Mouse (Mus musculus) layer of hippocampus, adult 11-12 months (tissue): ENCODE measurements around the gene Vps13c.

Experiments used
- DNase-seq: peaks from one replicate; pipeline ENCODE4 v3.0.0; 2022; ENCODE audit warnings: low spot score

Vps13c gene

DNA sequence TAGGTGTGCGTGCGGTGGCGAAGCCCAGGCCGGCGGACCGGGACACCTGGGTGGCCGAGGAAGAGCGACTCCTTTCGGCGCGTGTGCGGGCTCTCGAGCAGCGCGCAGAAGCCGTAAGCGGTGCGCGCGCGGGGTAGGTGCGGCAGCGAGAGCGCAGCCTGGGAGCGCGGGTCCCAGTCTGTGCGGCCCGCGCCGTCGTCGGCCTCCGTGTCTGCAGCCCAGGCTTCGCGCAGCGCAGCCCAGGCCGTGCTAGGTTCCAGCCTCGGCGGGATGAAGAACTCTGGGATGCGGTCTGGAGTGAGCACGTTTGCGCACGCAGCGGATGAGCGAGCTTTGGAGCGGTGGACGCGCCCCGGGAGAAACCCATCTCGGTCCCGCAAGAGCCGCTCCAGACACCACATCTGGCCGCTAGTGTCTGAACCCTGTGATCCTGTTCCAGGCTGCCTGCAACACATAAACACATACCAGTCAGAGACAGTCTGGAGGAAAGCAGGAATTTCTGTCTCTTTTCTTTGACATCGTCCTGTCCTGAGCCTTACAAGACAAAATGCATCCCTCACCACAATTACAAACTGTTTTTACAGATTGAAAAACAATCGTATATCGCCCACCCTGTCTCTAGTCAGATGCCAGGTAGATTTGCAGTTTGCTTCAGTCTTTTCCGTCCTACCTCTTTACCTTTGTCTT is 8.7 kb upstream of the Vps13c start:
- no peak for DNase-seq

- DNase-seq, result no peak
Observed at GRCm38 (mm10) chr9:67832046-67832605, 8.1 kb upstream of the Vps13c start, which contains the start of gene C2cd4a. Gene C2cd4a (minus strand): TSS chr9:67832330.

DNA sequence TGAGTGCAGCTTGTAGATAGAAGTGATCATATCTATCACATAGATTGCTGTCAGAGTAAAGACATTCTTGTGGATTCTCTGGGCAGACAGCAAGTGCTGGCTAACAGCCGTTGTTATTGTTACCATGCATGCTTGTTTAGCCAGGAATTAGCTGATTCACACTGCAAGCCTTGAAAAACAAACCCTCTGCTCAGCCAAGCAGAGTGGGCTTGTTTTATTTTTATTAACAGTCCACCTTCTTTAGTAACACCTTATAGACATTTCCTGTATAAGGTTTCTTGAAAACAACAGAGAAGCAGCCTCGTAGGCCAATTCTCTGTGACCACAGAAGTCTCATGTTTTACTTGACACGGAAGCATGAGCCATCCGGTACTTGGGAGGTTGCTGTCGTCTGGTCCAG is 5.7 kb upstream of the Vps13c start:
- no peak for DNase-seq

DNA sequence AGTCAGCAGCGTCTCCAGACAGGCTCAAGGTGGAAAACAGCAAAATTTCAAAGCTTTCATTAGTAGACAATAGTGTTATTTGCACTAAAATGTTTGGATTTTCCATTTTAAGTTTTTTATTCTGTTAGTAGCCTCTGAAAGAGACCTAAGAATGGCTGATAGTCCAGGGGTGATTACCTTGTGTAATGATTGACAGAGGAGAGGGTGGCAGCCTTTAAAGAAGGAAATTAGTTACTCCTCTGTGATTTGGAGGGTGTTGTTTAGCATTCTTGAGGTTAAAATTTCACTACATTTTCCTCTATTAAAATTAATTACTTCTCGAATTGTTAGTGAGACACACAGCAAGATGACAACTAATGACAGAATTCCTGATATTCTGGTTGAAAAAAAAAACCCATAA is 2.9 kb upstream of the Vps13c start:
- no peak for DNase-seq

- DNase-seq, result no peak
Observed at GRCm38 (mm10) chr9:67842797-67843196, 2.6 kb downstream of the Vps13c start.

- no peak for DNase-seq
Observed at GRCm38 (mm10) chr9:67845012-67845411, 4.8 kb downstream of the Vps13c start.

DNA sequence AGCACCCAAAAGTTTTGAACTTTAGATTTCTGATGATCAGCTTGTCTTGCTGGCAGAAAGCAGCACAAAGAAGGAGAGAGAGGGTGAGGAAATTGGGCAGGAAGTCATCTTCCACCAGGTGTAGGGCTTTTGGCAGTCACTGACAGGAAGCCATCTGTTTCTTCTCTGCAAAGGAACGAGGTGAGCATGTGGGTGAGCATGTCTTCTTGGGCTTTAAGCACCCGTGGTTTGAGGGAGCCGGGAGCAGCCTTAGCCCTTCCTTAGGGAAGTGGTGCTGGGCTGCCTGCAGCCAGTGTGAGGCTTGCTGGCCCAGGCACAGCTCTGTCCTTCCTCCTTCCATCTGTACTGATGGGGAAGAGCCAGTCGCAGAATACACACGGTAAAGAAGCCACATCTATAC is 5.5 kb downstream of the Vps13c start:
- no peak for DNase-seq

DNA sequence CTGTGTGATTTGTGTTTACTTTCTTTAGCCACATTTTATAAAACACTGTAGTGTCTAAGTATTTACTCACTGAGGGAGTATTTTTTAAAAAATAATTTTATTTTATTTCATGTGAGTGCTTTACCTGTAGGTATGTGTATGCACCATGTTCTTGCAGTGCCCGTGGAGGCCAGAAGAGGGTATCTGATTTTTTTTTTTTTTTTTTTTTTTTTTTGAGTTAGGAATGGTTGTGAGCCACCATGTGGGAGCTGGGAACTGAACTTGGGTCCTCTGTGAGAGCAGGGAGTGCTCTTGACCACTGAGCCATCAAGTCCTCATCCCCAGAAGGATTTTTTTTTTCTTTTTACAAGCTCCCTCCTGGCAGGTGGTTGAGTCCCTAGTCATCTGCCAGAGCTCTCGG is 5.9 kb downstream of the Vps13c start:
- DNase-seq, result no peak

DNA sequence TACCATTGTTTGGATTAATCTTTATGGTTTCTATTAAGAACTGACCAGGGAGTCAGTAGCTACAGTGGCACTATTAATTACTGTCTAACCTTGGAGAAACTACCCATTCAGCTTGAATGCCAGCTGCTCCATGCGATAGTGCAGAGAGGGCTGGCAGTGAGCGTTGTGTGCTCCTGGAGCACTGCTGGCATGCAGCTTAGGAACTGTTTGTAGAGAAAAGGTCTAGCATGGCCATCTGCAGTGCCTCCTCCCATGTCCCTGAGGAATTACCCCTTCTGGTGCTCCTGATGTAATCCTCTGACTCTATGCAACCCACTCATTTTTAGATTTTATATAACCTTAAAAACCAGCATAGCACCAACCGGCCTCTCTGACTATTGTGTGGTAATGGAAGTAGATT is 7.4 kb downstream of the Vps13c start:
- DNase-seq, result peak; percentile 45

DNA sequence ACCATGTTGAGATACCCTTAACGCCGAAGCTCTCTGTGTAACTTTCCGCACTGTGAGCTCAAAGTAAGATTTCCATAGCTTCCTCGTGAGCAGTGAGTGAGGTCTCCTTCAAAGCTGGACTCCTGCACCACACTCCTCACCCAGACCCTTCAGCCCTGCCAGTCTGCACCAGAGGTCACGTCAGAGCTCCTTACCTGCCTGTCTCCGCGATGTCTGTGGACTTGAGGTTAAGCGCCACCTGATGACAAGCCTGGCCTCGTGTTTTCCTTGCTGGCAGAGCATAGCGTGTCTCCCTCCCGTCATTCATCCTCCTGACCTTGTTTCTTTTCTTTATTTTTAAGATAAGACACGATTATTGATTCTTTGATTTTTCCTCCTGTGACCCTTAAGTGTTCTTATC is 9.2 kb downstream of the Vps13c start:
- DNase-seq, result no peak

- no peak for DNase-seq
Observed at GRCm38 (mm10) chr9:67849846-67850245, 9.7 kb downstream of the Vps13c start.

- DNase-seq, result no peak
Observed at GRCm38 (mm10) chr9:67851150-67851549, 11.0 kb downstream of the Vps13c start.

DNA sequence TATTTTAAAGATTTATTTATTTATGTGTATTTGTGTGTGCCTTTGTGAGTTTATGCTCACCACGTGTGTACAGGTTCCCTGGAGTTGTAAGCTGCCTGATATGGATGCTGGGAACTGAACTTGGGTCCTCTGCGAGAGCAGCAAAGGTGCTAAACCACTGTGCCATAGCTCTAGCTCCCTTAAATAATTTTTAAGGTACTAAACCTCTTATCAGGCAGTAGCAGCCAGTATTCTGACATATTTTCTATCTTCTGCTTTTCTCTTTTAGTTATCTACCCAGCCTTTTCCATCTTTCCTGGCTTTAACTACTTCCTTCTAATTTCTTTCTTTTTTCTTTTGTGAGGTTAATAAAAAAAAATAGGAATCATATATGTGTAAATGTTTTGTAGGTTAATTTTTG is 20.1 kb downstream of the Vps13c start:
- no peak for DNase-seq

DNA sequence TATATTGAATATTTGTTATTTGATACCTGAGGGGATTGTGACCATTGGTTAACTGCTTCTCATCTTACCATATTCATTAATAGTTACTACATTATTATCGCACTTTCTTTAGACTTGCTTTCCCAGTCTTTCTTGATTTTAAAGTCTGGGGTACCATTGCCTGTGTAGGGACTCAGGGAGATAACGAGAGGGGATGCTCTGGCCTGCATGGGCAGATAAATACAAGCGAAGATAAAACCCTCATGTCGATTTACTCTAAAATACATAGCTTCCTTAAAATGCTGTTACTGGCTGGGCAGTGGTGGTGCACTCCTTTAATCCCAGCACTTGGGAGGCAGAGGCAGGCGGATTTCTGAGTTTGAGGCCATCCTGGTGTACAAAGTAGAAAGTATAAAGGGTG is 23.1 kb downstream of the Vps13c start:
- no peak for DNase-seq

DNA sequence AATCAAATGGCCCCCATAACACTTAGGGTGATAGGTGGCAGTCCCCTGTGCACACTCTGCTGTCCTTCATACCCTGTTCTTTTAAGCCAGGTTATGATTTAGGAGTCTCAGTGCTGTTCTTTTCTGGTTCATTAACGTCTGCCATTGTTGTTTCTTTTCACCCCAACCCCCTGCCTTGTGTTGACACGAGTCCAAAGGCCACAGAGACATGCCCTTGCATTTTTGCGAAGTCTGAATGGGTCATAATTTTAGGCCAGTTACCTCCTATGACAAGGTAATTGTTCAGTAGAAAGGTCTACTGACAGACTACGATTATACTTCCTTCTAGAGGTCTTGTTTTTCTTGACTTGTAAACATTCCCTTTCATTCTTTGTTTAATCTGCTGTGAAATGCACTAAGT is 23.8 kb downstream of the Vps13c start:
- no peak for DNase-seq

DNA sequence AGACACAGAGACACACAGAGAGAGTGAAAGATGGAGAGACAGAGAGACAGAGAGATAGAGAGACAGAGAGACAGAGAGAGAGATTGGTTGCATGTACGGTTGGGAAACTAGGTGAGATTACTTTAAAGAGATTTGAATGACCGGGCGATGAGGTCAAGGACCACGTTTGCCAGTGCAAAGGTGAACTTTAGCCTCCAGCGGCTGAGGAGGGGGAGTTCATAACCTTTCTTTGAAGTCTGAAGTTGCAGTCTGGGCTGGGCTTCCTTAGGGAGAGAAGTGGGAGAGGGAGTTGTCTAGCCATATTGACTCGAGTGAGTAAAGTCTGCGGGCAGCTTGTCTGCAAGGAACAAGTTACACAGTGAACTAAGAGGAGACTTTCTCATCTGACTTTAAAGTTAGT is 25.2 kb downstream of the Vps13c start:
- no peak for DNase-seq

- no peak for DNase-seq
Observed at GRCm38 (mm10) chr9:67867411-67867810, 27.2 kb downstream of the Vps13c start.

DNA sequence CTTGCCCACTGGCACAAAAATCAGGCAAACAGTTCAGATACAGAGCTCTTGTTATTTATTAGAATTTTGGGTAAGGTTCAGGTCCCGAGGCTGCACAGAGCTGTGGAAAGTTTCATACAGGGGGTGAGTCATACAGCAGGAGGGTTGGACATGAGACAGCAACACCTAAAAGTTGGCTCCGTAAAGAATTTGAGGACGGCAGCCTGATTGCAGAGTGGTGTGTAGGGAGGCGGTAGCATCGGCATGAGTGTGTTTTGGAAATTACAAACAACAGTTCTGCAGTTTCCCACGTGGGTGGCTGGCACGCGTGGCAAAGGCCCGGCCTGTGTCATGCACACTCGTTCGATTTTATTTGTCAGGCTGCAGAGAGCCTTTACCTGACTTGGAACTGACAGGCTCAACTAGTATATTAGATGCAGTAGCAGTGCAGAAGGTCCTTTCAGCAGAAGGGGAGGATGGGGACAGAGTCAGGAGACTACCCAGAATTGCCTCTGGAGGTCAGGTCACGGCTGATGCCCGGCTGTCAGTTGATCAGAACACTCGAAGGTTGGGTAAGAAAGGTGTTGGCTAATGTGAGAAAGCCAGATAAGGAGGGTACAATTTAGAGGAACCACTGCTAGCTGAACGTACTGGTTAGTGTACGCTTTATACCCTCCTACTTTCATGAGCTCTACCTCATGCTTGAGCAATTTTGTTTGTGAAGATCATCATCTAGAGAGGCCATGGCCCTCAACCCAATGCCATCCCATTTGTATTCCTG is 29.7 kb downstream of the Vps13c start:
- peak; percentile 47 for DNase-seq

- no peak for DNase-seq
Observed at GRCm38 (mm10) chr9:67874522-67875222, 34.5 kb downstream of the Vps13c start.

- peak; percentile 38 for DNase-seq
Observed at GRCm38 (mm10) chr9:67875337-67875736, 35.1 kb downstream of the Vps13c start.

DNA sequence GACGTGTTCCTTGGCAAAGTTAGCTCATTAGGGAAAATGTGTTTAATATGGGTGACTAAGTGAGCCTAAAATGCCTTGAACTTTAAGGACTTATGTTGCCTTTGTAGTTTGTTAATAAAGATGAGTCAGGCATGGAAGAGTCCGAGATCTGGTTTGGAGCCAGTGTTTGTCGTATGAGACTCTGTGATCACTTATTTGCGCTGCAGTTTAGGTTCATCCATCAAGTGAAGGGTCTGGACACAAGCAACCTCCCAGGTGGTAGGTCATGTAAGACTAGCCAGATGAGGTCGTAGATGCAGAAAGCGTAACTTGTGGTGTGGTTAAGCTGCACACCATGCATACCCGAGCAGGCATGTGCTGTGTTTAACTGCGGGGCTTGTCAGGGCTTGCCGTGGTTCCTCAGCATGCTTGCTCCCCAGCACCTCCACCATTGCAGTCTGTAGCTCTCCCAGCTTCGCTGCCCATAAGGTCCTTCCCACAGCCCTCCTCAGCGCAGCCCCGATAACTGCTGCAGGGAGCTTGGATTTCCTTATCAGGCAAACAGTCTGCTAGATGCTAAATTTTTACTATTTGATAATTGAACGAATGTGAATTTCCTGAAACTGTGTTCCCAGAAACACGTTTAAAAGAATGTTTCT is 37.0 kb downstream of the Vps13c start:
- DNase-seq, result no peak

GRCm38 (mm10) chr9:67878197-67878769 is 38.1 kb downstream of the Vps13c start:
- no peak for DNase-seq
